Mouse (Mus musculus): ENCODE measurements around the gene Kank4.
"Not testable (repeated sequence)": the region's sequence is repeated elsewhere in the genome, so short reads cannot be mapped to it uniquely, and the experiment has no call there.

Kank4 gene

DNA sequence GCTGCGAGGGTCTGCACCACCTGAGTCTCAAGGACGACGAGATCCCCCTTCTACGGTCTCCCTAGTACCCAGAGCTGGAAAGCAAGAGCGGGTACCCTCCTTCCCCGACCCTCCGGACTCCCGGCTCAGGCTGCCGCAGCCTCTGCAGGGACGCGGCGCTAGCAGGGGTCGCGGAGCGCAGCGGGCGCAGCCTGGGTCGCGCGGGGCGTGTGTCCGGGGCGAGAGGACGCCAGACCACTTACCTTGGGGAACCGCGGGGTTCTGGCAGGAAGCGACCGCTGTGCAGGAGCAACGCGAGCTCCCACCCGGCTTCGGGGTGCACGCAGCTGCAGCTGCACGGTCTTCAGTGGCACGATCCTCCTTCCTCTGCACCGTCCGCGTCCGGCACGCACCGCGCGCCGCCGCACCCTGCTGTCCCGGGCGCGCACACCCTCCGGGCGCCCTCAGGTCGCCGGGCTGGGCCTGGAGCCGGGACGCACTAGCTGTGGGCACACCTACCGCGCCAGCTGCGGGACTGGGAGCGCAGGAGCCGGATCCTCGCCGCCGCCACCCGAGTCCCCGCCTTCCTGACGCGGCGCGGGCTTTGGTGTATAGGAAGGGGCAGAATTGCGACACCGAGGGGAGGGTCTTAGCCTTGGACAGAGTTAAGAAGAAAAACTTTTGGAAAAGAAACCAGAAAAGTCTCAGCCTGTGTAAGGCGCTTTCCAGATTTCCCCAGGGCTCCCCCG is at the start of gene Kank4:
Gene Kank4 (minus strand): TSS at position 354 of the 728 bp plus-strand sequence.
- DNase-seq, result no peak

DNA sequence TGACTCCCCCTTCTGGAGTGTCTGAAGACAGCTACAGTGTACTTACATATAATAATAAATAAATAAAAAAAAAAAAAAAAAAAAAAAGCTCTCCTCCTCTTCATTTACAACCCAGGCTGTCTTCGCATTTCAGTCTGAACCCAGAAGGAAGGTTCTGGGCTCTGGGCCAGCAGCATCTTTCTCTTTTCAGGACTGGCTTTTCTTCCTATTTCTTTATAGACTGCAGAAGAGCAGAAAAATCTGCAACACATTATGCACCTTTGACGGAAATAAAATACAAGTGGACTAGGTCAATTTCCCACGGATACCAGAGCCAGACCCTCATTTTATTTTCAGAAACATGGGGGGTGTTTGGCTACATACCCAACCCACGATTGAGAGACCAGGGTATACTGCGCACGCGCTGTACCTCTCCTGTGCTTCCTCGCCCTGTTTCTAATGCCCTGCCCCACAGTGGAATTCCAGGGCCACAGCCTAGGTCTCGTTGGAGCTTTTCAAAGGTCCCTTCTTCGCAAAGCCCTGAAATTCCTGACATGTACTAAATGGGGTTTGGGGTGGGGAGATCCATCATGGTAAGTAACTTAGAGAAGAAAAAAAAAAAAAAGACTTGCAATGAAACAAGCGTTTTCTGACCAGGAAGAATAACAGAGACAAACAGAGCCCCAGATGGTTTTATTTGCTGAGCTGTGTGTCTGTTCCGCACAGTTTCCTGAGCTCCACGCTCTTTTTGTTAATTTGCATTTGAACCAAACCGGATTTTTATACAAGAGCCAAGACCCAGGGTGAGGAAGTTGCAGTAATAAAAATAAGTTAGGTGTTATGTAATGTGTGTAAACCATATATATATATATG is 48.3 kb upstream of the Kank4 start:
- DNase-seq, result no peak

DNA sequence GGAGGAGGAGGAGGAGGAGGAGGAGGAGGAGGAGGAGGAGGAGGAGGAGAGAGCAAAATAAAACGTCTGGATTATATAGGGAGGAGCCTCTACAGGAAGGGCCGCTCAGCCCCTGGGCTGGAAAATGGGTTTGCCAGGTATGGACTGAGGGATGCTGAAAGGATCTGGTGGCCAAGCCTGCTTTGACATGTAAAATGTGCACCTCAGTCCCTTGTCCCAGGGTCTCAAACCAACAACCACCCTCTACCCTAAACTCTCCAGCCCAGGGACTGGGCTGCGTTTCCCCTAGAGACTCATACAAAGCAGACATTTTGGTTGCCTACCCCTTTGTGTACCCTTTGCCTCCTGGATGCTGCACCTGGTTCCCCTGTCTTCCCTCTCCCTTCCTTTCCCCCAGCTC is 47.2 kb upstream of the Kank4 start:
- DNase-seq, result no peak

GRCm38 (mm10) chr4:98864094-98864493 is 46.8 kb upstream of the Kank4 start:
- no peak for DNase-seq

- no peak for DNase-seq
Measured at GRCm38 (mm10) chr4:98863451-98863850, 46.1 kb upstream of the Kank4 start.

- DNase-seq, result no peak
Measured at GRCm38 (mm10) chr4:98858151-98858855, 41.0 kb upstream of the Kank4 start.

- no peak for DNase-seq
Measured at GRCm38 (mm10) chr4:98857037-98857648, 39.8 kb upstream of the Kank4 start.

GRCm38 (mm10) chr4:98853926-98854325 is 36.6 kb upstream of the Kank4 start:
- DNase-seq, result no peak

DNA sequence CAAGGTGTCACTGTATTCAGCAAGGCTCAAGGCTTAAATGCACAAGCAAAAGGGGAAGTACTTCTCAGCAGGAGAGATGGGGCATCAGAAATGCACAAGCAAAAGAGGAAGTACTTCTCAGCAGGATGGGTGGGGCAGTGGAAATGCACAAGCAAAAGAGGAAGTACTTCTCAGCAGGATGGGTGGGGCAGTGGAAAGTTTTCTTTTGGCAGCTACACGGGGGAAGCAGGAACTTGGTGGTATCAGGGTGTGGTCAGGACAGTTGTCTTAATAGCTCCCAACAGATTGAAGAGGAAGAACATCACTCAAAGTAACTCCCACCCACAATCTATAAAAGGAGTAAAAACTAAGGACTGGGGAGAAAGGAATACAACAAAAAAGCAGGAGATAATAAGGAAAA is 33.1 kb upstream of the Kank4 start:
- not testable (repeated sequence) for DNase-seq

GRCm38 (mm10) chr4:98847120-98847885 is 30.0 kb upstream of the Kank4 start:
- DNase-seq, result no peak

- no peak for DNase-seq
Measured at GRCm38 (mm10) chr4:98846396-98846795, 29.1 kb upstream of the Kank4 start.

- DNase-seq, result no peak
Measured at GRCm38 (mm10) chr4:98845687-98846125, 28.4 kb upstream of the Kank4 start.

GRCm38 (mm10) chr4:98845201-98845600 is 27.9 kb upstream of the Kank4 start:
- no peak for DNase-seq

DNA sequence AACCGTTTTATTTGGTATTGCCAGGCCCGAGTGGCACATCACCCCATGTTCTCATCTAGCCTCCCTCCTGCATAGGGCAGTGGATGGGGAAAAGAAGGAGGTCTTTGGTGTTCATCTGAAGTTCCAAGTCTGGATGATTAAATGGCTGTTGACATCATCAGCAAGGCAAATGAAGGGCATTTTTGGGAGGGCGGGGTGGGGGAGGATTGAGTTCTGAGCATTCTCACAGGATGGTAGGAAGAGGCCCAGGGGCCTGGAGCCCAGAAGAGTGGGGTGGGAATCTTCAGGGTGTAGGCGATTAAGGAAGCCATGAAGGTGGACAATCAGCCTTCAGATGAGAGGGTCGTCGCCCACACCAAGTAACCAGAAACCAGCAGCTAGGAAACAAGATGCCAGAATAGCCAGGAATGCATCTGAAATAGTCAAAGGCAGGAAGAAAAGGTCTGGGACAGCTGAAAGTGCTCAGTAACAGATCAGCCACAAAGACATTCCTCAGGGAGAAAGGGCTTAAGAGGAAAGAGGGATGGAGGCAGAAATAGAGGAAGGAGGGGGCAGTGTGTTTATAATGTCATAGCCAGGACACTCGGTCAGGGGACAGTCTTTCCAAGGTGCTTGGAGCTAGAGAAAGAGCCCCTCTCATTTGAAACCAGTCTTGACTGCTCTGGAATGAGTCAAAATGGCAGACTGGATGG is 26.7 kb upstream of the Kank4 start:
- no peak for DNase-seq

DNA sequence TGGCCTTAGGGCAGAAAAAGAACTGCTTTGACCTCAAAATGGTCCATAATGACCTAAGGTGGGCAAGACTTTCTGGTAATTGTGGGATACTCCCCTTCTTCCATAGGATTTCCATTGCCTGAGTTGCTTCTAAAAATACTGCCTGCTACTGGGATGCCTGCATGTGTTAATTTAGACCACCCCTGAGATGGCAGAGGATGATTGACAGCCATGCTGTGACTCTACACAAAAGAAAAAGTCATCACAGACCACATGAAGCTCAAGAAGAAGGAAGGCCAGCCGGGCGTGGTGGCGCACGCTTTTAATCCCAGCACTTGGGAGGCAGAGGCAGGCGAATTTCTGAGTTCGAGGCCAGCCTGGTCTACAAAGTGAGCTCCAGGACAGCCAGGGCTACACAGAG is 23.9 kb upstream of the Kank4 start:
- not testable (repeated sequence) for DNase-seq

GRCm38 (mm10) chr4:98840526-98840925 is 23.2 kb upstream of the Kank4 start:
- DNase-seq, result no peak

GRCm38 (mm10) chr4:98838913-98839312 is 21.6 kb upstream of the Kank4 start:
- DNase-seq, result no peak

GRCm38 (mm10) chr4:98837715-98838505 is 20.6 kb upstream of the Kank4 start:
- no peak for DNase-seq

GRCm38 (mm10) chr4:98836519-98836918 is 19.2 kb upstream of the Kank4 start:
- no peak for DNase-seq

DNA sequence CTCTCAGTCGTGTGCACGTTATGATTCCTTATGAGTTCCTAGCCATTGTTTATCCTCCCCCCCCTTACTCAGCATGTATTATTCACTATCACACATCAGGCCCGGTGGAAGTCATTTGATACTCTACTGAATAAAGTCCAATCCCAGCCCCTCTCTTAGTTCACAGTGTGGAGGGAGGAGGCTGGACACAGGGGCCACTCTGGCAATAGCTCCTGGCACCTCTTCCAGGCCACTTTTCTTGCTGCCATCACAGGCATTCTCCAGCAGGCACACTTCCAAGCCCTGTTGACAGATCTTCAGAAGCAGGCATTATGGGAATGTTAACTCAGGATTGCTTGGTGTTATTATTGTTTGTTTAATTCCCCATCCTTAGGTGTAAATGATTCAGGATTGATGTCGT is 17.4 kb upstream of the Kank4 start:
- DNase-seq, result no peak

GRCm38 (mm10) chr4:98831726-98832125 is 14.4 kb upstream of the Kank4 start:
- no peak for DNase-seq

Data from spleen, adult 18-20 months (tissue).